Mouse (Mus musculus) intestine, embryonic 15.5 days (tissue): Measurements from ENCODE around the gene Copz2. TPM values are rescaled to one million over a fixed set of nuclear protein-coding genes. Genes with fewer than 3 reads are reported as not detected.
A peak's percentile ranks its signal among the peaks of the same experiment; 100 is the strongest.
"Not testable (repeated sequence)": the region's sequence is repeated elsewhere in the genome, so short reads cannot be mapped to it uniquely, and the experiment has no call there.

Experiments
- ATAC-seq: fragments of 200-750 bp; cut with Nextera tagmentation; 2 replicates; pipeline ENCODE4 v1.8.0; 2017; ENCODE audit warnings: moderate TSS enrichment, moderate library complexity
- H3K27ac ChIP-seq: fragments of 300-500 bp; sonication (generic); 2 replicates; pipeline ENCODE4 v1.5.1; 2015; ENCODE audit warnings: mild to moderate bottlenecking, inconsistent platforms
- H3K27me3 ChIP-seq: fragments of 300-500 bp; sonication (generic); replicated peaks from 2 replicates; pipeline ENCODE4 v1.6.1; 2015; ENCODE audit warnings: inconsistent platforms
- H3K36me3 ChIP-seq: fragments of 300-500 bp; sonication (generic); 2 replicates; pipeline ENCODE4 v1.6.1; 2015; ENCODE audit warnings: inconsistent platforms
- H3K4me1 ChIP-seq: fragments of 300-500 bp; sonication (generic); replicated peaks from 2 replicates; pipeline ENCODE4 v1.6.1; 2015; ENCODE audit warnings: inconsistent platforms
- H3K4me2 ChIP-seq: fragments of 300-500 bp; sonication (generic); replicated peaks from 2 replicates; pipeline ENCODE4 v1.6.1; 2015; ENCODE audit warnings: mild to moderate bottlenecking, inconsistent platforms
- H3K4me3 ChIP-seq: fragments of 300-500 bp; sonication (generic); replicated peaks from 2 replicates; pipeline ENCODE4 v1.5.1; 2015; ENCODE audit warnings: inconsistent platforms
- H3K9ac ChIP-seq: fragments of 300-500 bp; sonication (generic); 2 replicates; pipeline ENCODE4 v1.6.1; 2015; ENCODE audit warnings: inconsistent platforms
- H3K9me3 ChIP-seq: fragments of 300-500 bp; sonication (generic); 2 replicates; pipeline ENCODE4 v1.6.1; 2016; ENCODE audit warnings: inconsistent platforms
- WGBS: fragments of 180-500 bp; shearing (Covaris S2); methylation state at CpG from one replicate; pipeline ENCODE4 v1.1.7; 2015; 5-methylcytosine and 5-hydroxymethylcytosine counted together
- polyA plus RNA-seq: library from polyadenylated mRNA; unstranded; fragments of >200 nt; fragmentation: Nextera tagmentation; extraction: Ambion mirVana; gene quantifications from 2 replicates; pipeline ENCODE4 v1.2.1, GENCODE M21; 2015

The Copz2 gene
- 93.5 and 94.6 TPM in 2 replicates for polyA plus RNA-seq

DNA sequence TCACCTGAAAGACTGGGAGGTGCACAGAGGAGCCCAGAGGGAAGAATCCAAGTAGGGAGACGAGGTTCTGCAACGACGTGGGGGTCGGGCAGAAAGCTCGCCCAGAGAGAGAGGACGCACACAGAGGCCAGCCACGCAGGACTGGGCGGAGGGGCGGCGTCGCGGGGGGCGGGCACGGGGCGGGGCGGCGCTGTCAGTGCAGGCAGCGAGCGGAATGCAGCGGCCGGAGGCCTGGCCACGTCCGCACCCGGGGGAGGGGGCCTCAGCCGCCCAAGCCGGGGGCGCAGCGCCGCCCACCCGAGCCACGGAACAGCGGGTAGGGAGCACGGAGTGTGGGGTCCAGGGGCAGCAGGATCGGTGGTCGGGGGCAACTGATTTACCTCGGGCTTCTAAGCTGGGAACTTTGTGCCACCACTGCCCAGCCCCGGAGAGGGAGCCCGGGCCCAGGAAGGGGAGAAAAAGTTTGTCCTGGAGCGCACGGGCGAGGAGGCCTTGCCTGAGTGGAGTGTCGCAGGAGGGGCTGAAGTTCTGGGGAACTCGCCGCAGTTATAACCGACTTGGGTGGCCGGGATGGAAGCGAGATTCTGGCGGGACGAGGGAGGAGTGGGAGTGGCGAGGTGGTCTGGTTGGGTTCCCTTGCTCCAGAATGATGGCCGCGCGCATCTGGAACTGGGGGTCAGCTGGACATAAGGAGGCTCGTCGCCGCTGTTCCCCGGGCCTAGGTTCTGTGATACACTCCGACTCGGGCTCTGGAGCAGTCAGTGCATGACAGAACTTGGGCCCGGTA is at the start of gene Copz2:
TSS of gene Copz2 (plus strand) at position 190 of the 787 bp plus-strand sequence.
- H3K9ac ChIP-seq = peak within 1 kb of the TSS; percentile 69
- peaks cover 8% of the 10 kb centered on the region for H3K4me1 ChIP-seq
- peak within 1 kb of the TSS; percentile 87 for H3K4me2 ChIP-seq
- no peaks in the 10 kb centered on the region for H3K27me3 ChIP-seq
- no peaks in the 10 kb centered on the region for H3K9me3 ChIP-seq
- H3K36me3 ChIP-seq = no peaks in the 10 kb centered on the region
- 1% methylated on average over 58 of the region's 60 CpGs for WGBS
- H3K27ac ChIP-seq = 0 out of 2 replicates have a peak within 1 kb of the TSS, but pooled peaks have one; percentile 44
- peak within 1 kb of the TSS; percentile 51 for H3K4me3 ChIP-seq
- ATAC-seq = peak; percentile 92

DNA sequence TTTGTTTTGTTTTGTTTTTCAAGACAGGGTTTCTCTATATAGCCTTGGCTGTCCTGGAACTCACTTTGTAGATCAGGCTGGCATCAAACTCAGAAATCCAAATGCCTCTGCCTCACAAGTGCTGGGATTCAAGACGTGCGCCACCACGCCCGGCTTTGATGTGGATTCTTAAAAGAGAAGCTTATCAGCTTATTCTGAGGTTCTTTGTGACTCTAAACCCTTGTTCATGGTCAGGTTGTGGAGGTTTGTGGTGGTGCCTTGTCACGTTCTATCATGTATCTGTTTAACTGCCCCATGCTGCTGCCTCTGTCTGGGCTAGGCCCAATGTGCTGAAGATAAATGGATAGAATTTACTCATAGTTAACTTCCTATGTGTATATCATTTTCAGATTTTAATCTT is 44.1 kb upstream of the Copz2 start:
- Histone ChIP-seq H3K9me3 (no peaks in the 10 kb centered on the region), H3K4me3 (no peak overlapping the region), H3K27me3 (no peaks in the 10 kb centered on the region), H3K27ac (no peak overlapping the region), H3K36me3 (peaks cover 37% of the 10 kb centered on the region), H3K4me2 (no peak overlapping the region), H3K4me1 (no peaks in the 10 kb centered on the region), H3K9ac (no peak overlapping the region)
- no peak for ATAC-seq
- 87% methylated on average over 5 of the region's 5 CpGs for WGBS

DNA sequence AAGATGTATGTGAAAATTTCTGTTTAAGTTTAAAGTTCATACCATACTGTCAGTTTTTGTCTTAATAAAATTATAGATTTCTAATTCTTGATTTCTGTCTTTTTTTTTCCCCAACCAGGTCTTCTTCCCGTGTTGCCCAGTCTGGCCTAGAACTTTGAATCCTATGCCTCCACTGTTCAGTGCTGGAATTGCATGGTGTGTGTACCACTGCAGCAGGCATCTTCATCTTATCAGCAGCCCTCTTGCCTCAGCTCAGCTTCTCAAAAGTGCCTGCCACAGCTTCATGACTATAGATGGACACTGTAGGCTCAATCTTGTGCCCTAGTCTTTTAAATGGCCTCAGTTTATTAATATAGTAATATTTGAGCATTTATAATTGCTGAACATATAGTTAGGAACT is 41.6 kb upstream of the Copz2 start:
- WGBS = 57% methylated on average over 1 of the region's 1 CpGs
- H3K27ac ChIP-seq = no peak overlapping the region
- no peak overlapping the region for H3K4me3 ChIP-seq
- peaks cover 37% of the 10 kb centered on the region for H3K36me3 ChIP-seq
- H3K4me2 ChIP-seq = no peak overlapping the region
- no peak overlapping the region for H3K9ac ChIP-seq
- no peaks in the 10 kb centered on the region for H3K4me1 ChIP-seq
- no peak for ATAC-seq
- H3K9me3 ChIP-seq = no peaks in the 10 kb centered on the region
- H3K27me3 ChIP-seq = no peaks in the 10 kb centered on the region

DNA sequence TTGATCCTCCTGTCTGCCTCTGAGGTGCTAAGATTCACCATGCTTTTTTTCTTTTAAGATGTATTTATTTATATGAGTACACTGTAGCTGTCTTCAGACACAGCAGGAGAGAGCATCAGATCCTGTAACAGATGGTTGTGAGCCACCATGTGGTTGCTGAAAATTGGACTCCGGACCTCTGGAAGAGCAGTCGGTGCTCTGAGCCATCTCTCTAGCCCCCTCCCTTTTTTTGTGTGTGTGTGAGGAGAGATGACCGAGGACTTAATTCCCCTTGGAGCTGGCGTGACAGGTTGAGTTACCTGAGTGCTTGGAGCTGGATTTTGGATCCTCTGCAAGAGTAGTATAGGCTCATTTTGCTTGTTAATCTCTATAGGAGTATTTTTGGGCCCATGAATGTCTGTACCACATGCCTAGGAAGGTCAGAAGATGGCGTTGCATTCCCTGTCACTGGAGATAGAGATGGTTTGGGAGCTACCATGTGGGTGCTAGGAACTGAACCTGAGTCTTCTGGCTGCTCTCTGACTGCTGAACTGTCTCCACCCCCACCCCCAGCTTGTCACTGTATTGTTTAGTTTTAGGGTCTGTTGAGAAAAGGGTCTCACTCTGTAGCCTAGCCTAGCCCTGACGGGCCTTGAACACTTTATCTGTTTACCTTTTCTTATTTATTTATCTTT is 40.0 kb upstream of the Copz2 start:
- H3K36me3 ChIP-seq = peaks cover 31% of the 10 kb centered on the region
- no peak overlapping the region for H3K4me2 ChIP-seq
- no peak for ATAC-seq
- 90% methylated on average over 6 of the region's 6 CpGs for WGBS
- no peak overlapping the region for H3K27ac ChIP-seq
- no peak overlapping the region for H3K9ac ChIP-seq
- H3K27me3 ChIP-seq = no peaks in the 10 kb centered on the region
- no peaks in the 10 kb centered on the region for H3K9me3 ChIP-seq
- H3K4me3 ChIP-seq = no peak overlapping the region
- H3K4me1 ChIP-seq = no peaks in the 10 kb centered on the region

DNA sequence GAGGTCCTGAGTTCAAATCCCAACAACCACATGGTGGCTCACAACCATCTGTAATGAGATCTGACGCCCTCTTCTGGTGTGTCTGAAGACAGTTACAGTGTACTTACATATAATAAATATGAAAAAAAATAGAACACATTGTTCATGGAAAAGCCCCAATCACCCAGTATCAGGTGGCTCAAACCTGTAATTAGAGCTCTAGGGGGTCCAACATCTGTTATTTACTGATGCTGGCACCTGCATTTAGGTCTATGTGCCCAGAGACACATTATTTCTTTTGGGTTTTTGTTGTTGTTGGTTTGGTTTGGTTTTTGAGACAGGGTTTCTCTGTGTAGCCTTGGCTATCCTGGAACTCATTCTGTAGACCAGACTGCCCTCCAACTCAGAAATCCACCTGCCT is 38.5 kb upstream of the Copz2 start:
- not testable (repeated sequence) for H3K4me2 ChIP-seq, H3K4me1 ChIP-seq, H3K27me3 ChIP-seq, H3K9ac ChIP-seq, H3K4me3 ChIP-seq, ATAC-seq, H3K9me3 ChIP-seq, H3K27ac ChIP-seq
- 89% methylated on average over 1 of the region's 1 CpGs for WGBS
- peaks cover 31% of the 10 kb centered on the region for H3K36me3 ChIP-seq

DNA sequence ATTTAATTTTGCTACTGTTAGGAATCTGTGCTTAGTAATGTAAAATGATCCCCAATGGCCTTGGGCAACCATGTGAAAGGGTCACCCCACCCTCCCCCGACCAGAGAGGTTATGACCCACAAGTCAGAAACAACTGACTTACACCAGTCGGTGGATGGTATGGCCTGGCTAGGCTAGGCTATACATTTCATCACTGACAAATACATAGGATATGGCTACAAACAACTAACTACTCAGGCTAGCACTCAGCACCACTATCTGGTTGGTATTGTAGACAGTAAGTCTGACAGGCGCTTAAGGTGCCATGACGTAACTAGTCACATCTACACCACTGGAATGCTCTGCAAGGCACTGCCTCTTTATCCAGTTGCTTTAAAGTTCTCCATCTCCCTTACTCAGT is 36.2 kb upstream of the Copz2 start:
- no peak for ATAC-seq
- H3K36me3 ChIP-seq = peaks cover 43% of the 10 kb centered on the region

DNA sequence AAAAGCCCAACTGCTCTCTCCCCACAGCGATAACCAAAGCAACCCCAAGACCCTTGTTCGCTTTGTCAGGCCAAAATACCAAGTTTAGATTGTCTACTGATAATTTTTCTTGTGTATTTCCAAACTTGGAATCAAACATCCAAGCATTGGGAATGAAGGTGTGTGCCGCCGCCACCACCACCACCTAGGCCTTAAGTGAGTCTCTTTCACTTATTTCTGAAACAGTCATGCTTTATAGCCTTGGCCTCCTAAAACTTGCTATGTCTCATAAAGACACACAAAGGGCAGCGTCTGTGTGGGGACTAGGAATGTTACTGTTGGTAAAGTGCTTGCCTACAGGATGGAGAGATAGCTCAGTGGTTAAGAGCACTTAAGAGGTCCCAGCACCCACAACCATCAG is 35.8 kb upstream of the Copz2 start:
- Histone ChIP-seq H3K4me3 (no peak overlapping the region), H3K27ac (no peak overlapping the region), H3K9me3 (no peaks in the 10 kb centered on the region), H3K27me3 (no peaks in the 10 kb centered on the region), H3K4me2 (no peak overlapping the region), H3K36me3 (peaks cover 43% of the 10 kb centered on the region), H3K9ac (no peak overlapping the region), H3K4me1 (no peaks in the 10 kb centered on the region)
- no peak for ATAC-seq
- 84% methylated on average over 5 of the region's 5 CpGs for WGBS

More for the DNA sequence above, 36.2 kb upstream of the Copz2 start:
- Histone ChIP-seq H3K4me2 (no peak overlapping the region), H3K27ac (no peak overlapping the region), H3K4me1 (no peaks in the 10 kb centered on the region), H3K4me3 (no peak overlapping the region), H3K27me3 (no peaks in the 10 kb centered on the region), H3K9me3 (no peaks in the 10 kb centered on the region), H3K9ac (no peak overlapping the region)
- WGBS = 82% methylated on average over 4 of the region's 4 CpGs

DNA sequence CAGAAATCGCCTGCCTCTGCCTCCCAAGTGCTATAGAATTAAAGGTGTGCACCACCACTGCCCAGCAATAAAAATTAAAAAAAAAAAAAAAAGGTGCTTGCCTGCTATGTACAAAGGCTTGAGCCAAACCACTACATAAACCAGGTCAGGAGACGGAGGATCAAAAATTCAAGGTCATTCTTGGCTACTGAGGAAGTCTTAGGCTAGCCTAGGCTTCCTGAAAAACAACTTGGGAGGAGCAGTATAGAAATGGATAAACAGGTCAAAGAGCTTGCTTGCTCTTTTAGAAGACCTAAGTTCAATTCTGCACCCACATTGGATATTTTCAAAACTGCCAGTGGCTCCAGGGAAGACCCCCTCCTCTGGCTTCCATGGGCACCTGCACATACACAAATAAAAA is 35.2 kb upstream of the Copz2 start:
- Histone ChIP-seq H3K36me3 (peaks cover 45% of the 10 kb centered on the region), H3K4me3 (no peak overlapping the region), H3K4me2 (no peak overlapping the region), H3K27me3 (no peaks in the 10 kb centered on the region), H3K27ac (no peak overlapping the region), H3K9me3 (no peaks in the 10 kb centered on the region), H3K9ac (no peak overlapping the region), H3K4me1 (no peaks in the 10 kb centered on the region)
- WGBS = 76% methylated on average over 2 of the region's 2 CpGs
- ATAC-seq = no peak

DNA sequence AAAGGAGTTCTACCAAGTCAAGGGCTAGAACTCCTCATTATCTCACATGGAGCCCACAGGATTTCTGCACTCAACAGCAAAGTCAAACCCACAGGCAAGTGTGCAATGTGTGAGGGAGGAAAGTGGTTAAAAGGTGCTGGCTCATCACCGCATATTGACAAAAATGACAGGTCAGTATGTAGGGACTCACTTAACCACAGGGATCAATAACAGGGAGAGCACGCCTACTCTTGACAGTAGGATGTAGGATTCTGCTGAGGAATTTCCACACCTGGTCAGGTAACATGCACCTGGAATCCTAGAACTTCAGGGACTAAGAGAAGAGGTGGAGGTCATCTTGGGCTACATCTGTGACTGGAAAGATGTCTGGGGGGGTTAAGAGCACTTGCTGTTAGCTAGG is 33.8 kb upstream of the Copz2 start:
- no peak overlapping the region for H3K4me2 ChIP-seq
- no peak for ATAC-seq
- H3K27me3 ChIP-seq = no peaks in the 10 kb centered on the region
- H3K9ac ChIP-seq = no peak overlapping the region
- H3K27ac ChIP-seq = no peak overlapping the region
- peaks cover 50% of the 10 kb centered on the region for H3K36me3 ChIP-seq
- WGBS = 98% methylated on average over 2 of the region's 2 CpGs
- no peaks in the 10 kb centered on the region for H3K4me1 ChIP-seq
- H3K9me3 ChIP-seq = no peaks in the 10 kb centered on the region
- H3K4me3 ChIP-seq = no peak overlapping the region

DNA sequence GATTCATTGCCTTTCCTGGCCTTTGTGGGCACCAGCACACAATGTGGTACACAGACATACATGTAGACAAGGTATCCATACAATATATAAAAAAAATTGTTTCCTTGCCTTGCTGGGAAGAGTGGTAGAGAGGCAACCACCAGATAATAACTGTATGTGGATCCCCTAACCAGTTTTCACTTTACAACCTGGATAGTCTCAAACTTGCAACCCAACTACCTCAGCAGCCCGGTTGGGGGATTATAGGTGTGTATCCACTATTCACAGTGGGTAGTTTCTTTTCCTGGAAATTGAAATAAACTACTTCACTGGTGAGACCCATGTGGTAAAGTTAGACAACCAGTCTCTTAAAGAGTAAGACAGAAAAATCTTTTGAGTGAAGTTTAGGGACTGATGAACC is 33.2 kb upstream of the Copz2 start:
- no peak overlapping the region for H3K27ac ChIP-seq
- no peak overlapping the region for H3K4me3 ChIP-seq
- 81% methylated on average over 1 of the region's 1 CpGs for WGBS
- H3K36me3 ChIP-seq = peaks cover 56% of the 10 kb centered on the region
- H3K4me2 ChIP-seq = no peak overlapping the region
- H3K4me1 ChIP-seq = no peaks in the 10 kb centered on the region
- ATAC-seq = no peak
- no peaks in the 10 kb centered on the region for H3K27me3 ChIP-seq
- H3K9ac ChIP-seq = no peak overlapping the region
- no peaks in the 10 kb centered on the region for H3K9me3 ChIP-seq

DNA sequence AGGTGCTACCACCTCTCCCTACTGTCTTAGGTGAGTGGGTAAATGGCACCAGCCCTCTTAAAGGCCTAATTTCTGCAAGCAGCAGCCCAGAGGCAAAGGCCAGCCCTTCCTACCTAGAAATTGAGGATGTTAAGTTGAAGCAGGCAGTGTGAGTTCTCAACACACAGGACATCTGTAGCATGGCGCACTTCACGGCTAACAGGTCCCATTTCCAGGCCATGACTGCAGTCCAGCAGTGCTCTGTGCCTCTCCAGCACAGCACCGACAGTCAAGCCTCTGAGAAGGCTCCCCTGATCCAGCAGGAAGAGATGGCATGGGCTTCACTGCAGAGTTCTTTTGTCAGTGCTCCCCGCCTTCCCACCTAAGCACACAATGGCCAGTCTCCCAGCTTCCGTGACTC is 32.7 kb upstream of the Copz2 start:
- H3K4me3 ChIP-seq = no peak overlapping the region
- H3K4me2 ChIP-seq = no peak overlapping the region
- H3K4me1 ChIP-seq = no peaks in the 10 kb centered on the region
- 77% methylated on average over 5 of the region's 5 CpGs for WGBS
- peaks cover 60% of the 10 kb centered on the region for H3K36me3 ChIP-seq
- no peaks in the 10 kb centered on the region for H3K27me3 ChIP-seq
- no peak overlapping the region for H3K27ac ChIP-seq
- no peak overlapping the region for H3K9ac ChIP-seq
- no peaks in the 10 kb centered on the region for H3K9me3 ChIP-seq
- ATAC-seq = no peak

DNA sequence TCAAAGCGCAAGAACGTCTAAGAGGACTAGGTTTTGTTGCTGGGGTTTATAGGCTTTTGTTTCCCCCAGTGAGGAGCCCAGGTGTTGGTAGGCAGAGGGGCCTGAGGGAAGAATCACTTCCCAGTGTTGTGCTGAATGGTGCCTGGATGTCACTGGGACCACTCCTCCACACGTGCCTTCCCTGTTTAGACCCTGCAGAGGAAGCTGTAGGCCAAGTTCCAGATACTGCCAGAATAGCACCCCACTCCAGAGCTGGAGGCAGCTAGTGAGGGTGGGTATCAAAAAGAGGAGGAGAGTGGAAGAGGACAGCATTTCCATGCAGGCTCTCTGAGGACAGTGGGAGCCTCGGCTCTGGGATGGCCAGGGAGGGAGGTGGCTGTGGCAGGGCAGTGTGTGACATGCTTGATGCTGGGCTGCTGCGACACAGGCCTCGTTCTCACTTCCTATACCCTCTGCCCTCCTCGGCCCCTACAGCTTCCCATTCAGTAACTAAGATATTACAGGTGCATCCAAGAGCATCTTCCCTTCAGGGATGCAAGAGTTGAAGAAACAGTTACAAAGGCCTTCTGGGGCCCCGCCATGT is 31.5 kb upstream of the Copz2 start:
- Histone ChIP-seq H3K9me3 (no peaks in the 10 kb centered on the region), H3K27me3 (no peaks in the 10 kb centered on the region), H3K36me3 (peaks cover 63% of the 10 kb centered on the region), H3K27ac (no peak overlapping the region), H3K4me3 (no peak overlapping the region), H3K9ac (no peak overlapping the region), H3K4me1 (peaks cover 9% of the 10 kb centered on the region), H3K4me2 (no peak overlapping the region)
- whole genome bisulfite sequencing = 78% methylated on average over 8 of the region's 8 CpGs
- no peak for ATAC-seq
